Mouse (Mus musculus): ENCODE data around the gene Zfp955b. TPM values are rescaled to one million over a fixed set of nuclear protein-coding genes. Genes with fewer than 3 reads are reported as not detected.
"Not testable (repeated sequence)": the region's sequence is repeated elsewhere in the genome, so short reads cannot be mapped to it uniquely, and the experiment has no call there.

Zfp955b gene
- 18.5 and 20.3 TPM in 2 replicates for polyA plus RNA-seq (2014; fragmentation: Nextera tagmentation; extraction: Ambion mirVana)

DNA sequence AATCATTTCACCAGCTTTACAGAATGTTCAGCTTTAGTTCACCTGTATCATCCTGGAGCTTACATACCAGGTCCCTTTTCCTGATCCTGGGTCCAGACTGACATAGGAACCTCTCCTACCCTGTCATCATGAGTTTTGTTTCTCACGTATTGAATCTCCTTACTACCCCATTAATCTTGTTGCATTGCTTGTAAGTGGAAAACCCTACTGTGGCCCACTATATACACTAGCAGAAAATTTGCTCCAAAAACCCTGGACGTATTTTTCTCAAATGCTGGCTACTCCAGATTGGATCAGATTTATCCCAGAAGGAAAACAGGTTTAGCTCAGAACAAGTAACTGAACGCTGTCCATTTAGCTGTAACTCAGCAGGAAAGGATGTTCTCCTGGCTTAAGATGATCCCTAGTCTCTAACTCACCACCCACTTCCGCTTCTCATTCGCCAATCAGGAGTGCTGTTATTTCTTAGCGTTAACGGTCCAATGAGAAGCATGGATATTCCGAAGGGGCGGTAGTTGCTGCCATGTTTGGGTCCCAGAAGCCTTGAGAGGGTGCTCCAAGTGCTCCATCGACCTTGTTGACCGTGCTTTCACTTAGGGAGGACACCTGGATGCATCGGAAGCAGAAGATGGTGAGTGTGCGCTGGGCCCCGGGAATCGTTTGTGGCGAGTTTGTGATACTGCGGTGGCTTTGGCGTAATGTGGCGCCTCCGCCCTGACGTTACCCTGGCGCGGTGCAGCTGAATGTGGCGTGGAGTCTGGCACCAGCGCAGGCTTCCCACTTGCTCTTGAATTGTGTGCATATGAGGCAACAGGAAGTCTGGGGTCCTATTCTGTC, at the start of gene Zfp955b:
Gene Zfp955b, plus strand, starts transcription at position 506 of the 837 bp plus-strand sequence.
- WGBS = no CpG with 5 or more reads among the region's 25 CpGs
- H3K27ac ChIP-seq (ENCODE audit: low read depth, low read length); H3K4me1 ChIP-seq (ENCODE audit: control insufficient read depth, insufficient read depth, low read length); H3K9me3 ChIP-seq (ENCODE audit: control insufficient read depth, low read length); H3K27me3 ChIP-seq (ENCODE audit: control insufficient read depth, insufficient read depth, low read length); H3K9ac ChIP-seq (replicated peaks; ENCODE audit: low read depth, low read length); H3K36me3 ChIP-seq (ENCODE audit: control insufficient read depth, insufficient read depth, low read length); H3K4me3 ChIP-seq (ENCODE audit: low read depth, low read length); H3K4me2 ChIP-seq (ENCODE audit: low read depth, low read length): not testable (repeated sequence)
- peak; percentile 100 for ATAC-seq (ENCODE audit: low read depth)

DNA sequence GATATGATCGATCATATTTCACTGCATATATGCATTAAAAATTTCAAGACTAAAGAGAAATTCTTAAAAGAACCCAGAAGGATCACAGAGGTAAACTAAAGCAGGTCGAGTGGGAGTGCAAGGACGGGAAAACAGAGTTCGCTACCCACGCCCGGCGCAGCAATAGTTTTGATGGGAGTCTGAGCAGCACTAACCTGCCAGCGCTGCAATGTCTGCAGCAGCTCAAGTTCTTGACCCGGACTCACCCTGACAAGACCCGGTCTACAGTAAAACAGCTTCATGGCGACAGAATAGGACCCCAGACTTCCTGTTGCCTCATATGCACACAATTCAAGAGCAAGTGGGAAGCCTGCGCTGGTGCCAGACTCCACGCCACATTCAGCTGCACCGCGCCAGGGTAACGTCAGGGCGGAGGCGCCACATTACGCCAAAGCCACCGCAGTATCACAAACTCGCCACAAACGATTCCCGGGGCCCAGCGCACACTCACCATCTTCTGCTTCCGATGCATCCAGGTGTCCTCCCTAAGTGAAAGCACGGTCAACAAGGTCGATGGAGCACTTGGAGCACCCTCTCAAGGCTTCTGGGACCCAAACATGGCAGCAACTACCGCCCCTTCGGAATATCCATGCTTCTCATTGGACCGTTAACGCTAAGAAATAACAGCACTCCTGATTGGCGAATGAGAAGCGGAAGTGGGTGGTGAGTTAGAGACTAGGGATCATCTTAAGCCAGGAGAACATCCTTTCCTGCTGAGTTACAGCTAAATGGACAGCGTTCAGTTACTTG, 34.6 kb upstream of the Zfp955b start, which contains the start of gene Zfp955a:
Gene Zfp955a, minus strand, starts transcription at position 616 of the 789 bp plus-strand sequence.
- ATAC-seq (ENCODE audit: low read depth) = peak; percentile 100
- WGBS = 40% methylated on average over 1 of the region's 34 CpGs
- not testable (repeated sequence) for H3K4me2 ChIP-seq (ENCODE audit: low read depth, low read length); H3K27me3 ChIP-seq (ENCODE audit: control insufficient read depth, insufficient read depth, low read length); H3K4me3 ChIP-seq (ENCODE audit: low read depth, low read length); H3K27ac ChIP-seq (ENCODE audit: low read depth, low read length); H3K9me3 ChIP-seq (ENCODE audit: control insufficient read depth, low read length); H3K9ac ChIP-seq (replicated peaks; ENCODE audit: low read depth, low read length); H3K36me3 ChIP-seq (ENCODE audit: control insufficient read depth, insufficient read depth, low read length); H3K4me1 ChIP-seq (ENCODE audit: control insufficient read depth, insufficient read depth, low read length)

DNA sequence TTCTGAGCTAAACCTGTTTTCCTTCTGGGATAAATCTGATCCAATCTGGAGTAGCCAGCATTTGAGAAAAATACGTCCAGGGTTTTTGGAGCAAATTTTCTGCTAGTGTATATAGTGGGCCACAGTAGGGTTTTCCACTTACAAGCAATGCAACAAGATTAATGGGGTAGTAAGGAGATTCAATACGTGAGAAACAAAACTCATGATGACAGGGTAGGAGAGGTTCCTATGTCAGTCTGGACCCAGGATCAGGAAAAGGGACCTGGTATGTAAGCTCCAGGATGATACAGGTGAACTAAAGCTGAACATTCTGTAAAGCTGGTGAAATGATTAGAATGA, 34.1 kb upstream of the Zfp955b start:
- H3K27me3 ChIP-seq (ENCODE audit: control insufficient read depth, insufficient read depth, low read length); H3K4me3 ChIP-seq (ENCODE audit: low read depth, low read length); H3K36me3 ChIP-seq (ENCODE audit: control insufficient read depth, insufficient read depth, low read length); H3K4me2 ChIP-seq (ENCODE audit: low read depth, low read length); H3K4me1 ChIP-seq (ENCODE audit: control insufficient read depth, insufficient read depth, low read length); H3K9me3 ChIP-seq (ENCODE audit: control insufficient read depth, low read length); H3K9ac ChIP-seq (replicated peaks; ENCODE audit: low read depth, low read length); H3K27ac ChIP-seq (ENCODE audit: low read depth, low read length): not testable (repeated sequence)
- no CpG with 5 or more reads among the region's 2 CpGs for WGBS
- ATAC-seq (ENCODE audit: low read depth) = peak; percentile 53

DNA sequence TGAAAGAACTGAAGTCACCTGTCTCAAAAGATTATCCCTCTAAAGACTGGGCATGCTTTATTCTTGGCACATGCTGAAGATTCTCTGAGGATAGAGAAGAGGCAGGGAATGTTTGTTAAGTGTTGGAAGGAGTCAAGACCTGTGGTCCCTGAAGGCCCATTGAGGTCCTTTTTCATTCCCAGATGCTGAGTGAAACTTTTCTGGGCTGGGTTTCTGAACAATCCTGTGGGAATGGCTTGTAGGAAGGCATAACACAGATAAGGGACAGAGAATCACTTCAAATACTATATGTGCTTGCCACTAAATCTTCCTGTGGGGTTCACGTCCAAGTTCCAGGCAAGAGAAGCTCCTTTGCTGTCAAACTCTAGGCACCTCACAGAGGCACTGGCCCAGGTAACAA, 25.0 kb upstream of the Zfp955b start, which contains the start of gene Olfr63:
Gene Olfr63, plus strand, starts transcription at position 301 of the 400 bp plus-strand sequence.
- H3K4me2 ChIP-seq (ENCODE audit: low read depth, low read length) = no peak within 1 kb of the TSS
- no peaks in the 10 kb centered on the region for H3K27me3 ChIP-seq (ENCODE audit: control insufficient read depth, insufficient read depth, low read length)
- no peaks in the 10 kb centered on the region for H3K4me1 ChIP-seq (ENCODE audit: control insufficient read depth, insufficient read depth, low read length)
- no peak within 1 kb of the TSS for H3K9ac ChIP-seq (replicated peaks; ENCODE audit: low read depth, low read length)
- H3K4me3 ChIP-seq (ENCODE audit: low read depth, low read length) = no peak within 1 kb of the TSS
- no peak for ATAC-seq (ENCODE audit: low read depth)
- WGBS = 91% methylated on average over 1 of the region's 1 CpGs
- no peaks in the 10 kb centered on the region for H3K36me3 ChIP-seq (ENCODE audit: control insufficient read depth, insufficient read depth, low read length)
- H3K9me3 ChIP-seq (ENCODE audit: control insufficient read depth, low read length) = no peaks in the 10 kb centered on the region
- H3K27ac ChIP-seq (ENCODE audit: low read depth, low read length) = no peak within 1 kb of the TSS

- Histone ChIP-seq H3K27me3 (ENCODE audit: control insufficient read depth, insufficient read depth, low read length) (no peaks in the 10 kb centered on the region), H3K4me2 (ENCODE audit: low read depth, low read length) (no peak overlapping the region), H3K36me3 (ENCODE audit: control insufficient read depth, insufficient read depth, low read length) (no peaks in the 10 kb centered on the region), H3K9me3 (ENCODE audit: control insufficient read depth, low read length) (no peaks in the 10 kb centered on the region), H3K4me1 (ENCODE audit: control insufficient read depth, insufficient read depth, low read length) (no peaks in the 10 kb centered on the region), H3K4me3 (ENCODE audit: low read depth, low read length) (no peak overlapping the region), H3K9ac (replicated peaks; ENCODE audit: low read depth, low read length) (no peak overlapping the region), H3K27ac (ENCODE audit: low read depth, low read length) (no peak overlapping the region)
- no peak for ATAC-seq (ENCODE audit: low read depth)
- 86% methylated on average over 9 of the region's 9 CpGs for WGBS
These were observed 20.4 kb upstream of the Zfp955b start for GRCm38 (mm10) chr17:33268907-33269306.

DNA sequence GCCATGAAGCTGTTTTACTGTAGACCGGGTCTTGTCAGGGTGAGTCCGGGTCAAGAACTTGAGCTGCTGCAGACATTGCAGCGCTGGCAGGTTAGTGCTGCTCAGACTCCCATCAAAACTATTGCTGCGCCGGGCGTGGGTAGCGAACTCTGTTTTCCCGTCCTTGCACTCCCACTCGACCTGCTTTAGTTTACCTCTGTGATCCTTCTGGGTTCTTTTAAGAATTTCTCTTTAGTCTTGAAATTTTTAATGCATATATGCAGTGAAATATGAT, 469 bp downstream of the Zfp955b start:
- not testable (repeated sequence) for H3K9ac ChIP-seq (replicated peaks; ENCODE audit: low read depth, low read length); H3K27me3 ChIP-seq (ENCODE audit: control insufficient read depth, insufficient read depth, low read length); H3K4me2 ChIP-seq (ENCODE audit: low read depth, low read length); H3K36me3 ChIP-seq (ENCODE audit: control insufficient read depth, insufficient read depth, low read length); H3K27ac ChIP-seq (ENCODE audit: low read depth, low read length); H3K4me1 ChIP-seq (ENCODE audit: control insufficient read depth, insufficient read depth, low read length); H3K9me3 ChIP-seq (ENCODE audit: control insufficient read depth, low read length); H3K4me3 ChIP-seq (ENCODE audit: low read depth, low read length)
- ATAC-seq (ENCODE audit: low read depth) = peak; percentile 61
- no CpG with 5 or more reads among the region's 9 CpGs for WGBS

GRCm38 (mm10) chr17:33352981-33353380, 63.6 kb downstream of the Zfp955b start:
- H3K4me2 ChIP-seq (ENCODE audit: low read depth, low read length) = no peak overlapping the region
- 100% methylated on average over 1 of the region's 1 CpGs for WGBS
- no peaks in the 10 kb centered on the region for H3K36me3 ChIP-seq (ENCODE audit: control insufficient read depth, insufficient read depth, low read length)
- H3K4me1 ChIP-seq (ENCODE audit: control insufficient read depth, insufficient read depth, low read length) = peaks cover 9% of the 10 kb centered on the region; the same call in 1 of the 2 replicates
- H3K9ac ChIP-seq (replicated peaks; ENCODE audit: low read depth, low read length) = no peak overlapping the region
- no peak overlapping the region for H3K4me3 ChIP-seq (ENCODE audit: low read depth, low read length)
- H3K27ac ChIP-seq (ENCODE audit: low read depth, low read length) = no peak overlapping the region
- no peaks in the 10 kb centered on the region; the same call in 1 of the 2 replicates for H3K9me3 ChIP-seq (ENCODE audit: control insufficient read depth, low read length)
- no peaks in the 10 kb centered on the region for H3K27me3 ChIP-seq (ENCODE audit: control insufficient read depth, insufficient read depth, low read length)
- no peak for ATAC-seq (ENCODE audit: low read depth)

Data from neural tube, embryonic 14.5 days (tissue).